Mouse (Mus musculus) limb, embryonic 11.5 days (tissue): ENCODE data around the gene Ghr. TPM values are rescaled to one million over a fixed set of nuclear protein-coding genes. Genes with fewer than 3 reads are reported as not detected.

Experiments used
- ATAC-seq: fragments of 200-750 bp; cut with Nextera tagmentation; 2 replicates; pipeline ENCODE4 v1.8.0; 2017; ENCODE audit warnings: low read depth; ENCODE audit not compliant: insufficient number of reproducible peaks, low FRiP score, low TSS enrichment
- DNase-seq: peaks from one replicate; pipeline ENCODE4 v3.0.0-alpha.2; 2015; ENCODE audit warnings: low spot score
- H3K27ac ChIP-seq: fragments of 300-500 bp; sonication (generic); replicated peaks from 2 replicates; pipeline ENCODE4 v1.5.1; 2014; ENCODE audit warnings: low read depth, mild to moderate bottlenecking, low read length
- H3K27me3 ChIP-seq: fragments of 300-500 bp; sonication (generic); 2 replicates; pipeline ENCODE4 v1.6.1; 2014; ENCODE audit warnings: mild to moderate bottlenecking, low read length, mixed read lengths; ENCODE audit not compliant: control insufficient read depth, insufficient read depth
- H3K36me3 ChIP-seq: fragments of 300-500 bp; sonication (generic); 2 replicates; pipeline ENCODE4 v1.6.1; 2014; ENCODE audit warnings: mild to moderate bottlenecking, low read length, moderate library complexity, mixed read lengths; ENCODE audit not compliant: control insufficient read depth, insufficient read depth
- H3K4me1 ChIP-seq: fragments of 300-500 bp; sonication (generic); 2 replicates; pipeline ENCODE4 v1.6.1; 2014; ENCODE audit warnings: low read length, mixed read lengths; ENCODE audit not compliant: control insufficient read depth, insufficient read depth
- H3K4me2 ChIP-seq: fragments of 300-500 bp; sonication (generic); 2 replicates; pipeline ENCODE4 v1.6.1; 2014; ENCODE audit warnings: low read depth, mild to moderate bottlenecking, moderate library complexity; ENCODE audit not compliant: severe bottlenecking
- H3K4me3 ChIP-seq: fragments of 300-500 bp; sonication (generic); 2 replicates; pipeline ENCODE4 v1.5.1; 2014; ENCODE audit warnings: low read depth, low read length
- H3K9ac ChIP-seq: fragments of 300-500 bp; sonication (generic); 2 replicates; pipeline ENCODE4 v1.6.1; 2014; ENCODE audit warnings: mild to moderate bottlenecking, low read length
- H3K9me3 ChIP-seq: fragments of 300-500 bp; sonication (generic); 2 replicates; pipeline ENCODE4 v1.6.1; 2016; ENCODE audit warnings: low read length; ENCODE audit not compliant: control insufficient read depth
- WGBS: fragments of 180-500 bp; shearing (Covaris S2); extraction: QIAGEN DNeasy Blood & Tissue Kit; methylation state at CpG from one replicate; pipeline ENCODE4 v1.1.7; 2014; 5-methylcytosine and 5-hydroxymethylcytosine counted together
- polyA plus RNA-seq: library from polyadenylated mRNA; unstranded; fragments of >200 nt; fragmentation: Nextera tagmentation; extraction: Ambion mirVana; gene quantifications from 2 replicates; pipeline ENCODE4 v1.2.1, GENCODE M21; 2014

The Ghr gene
- polyA plus RNA-seq, 1 experiment from 2014 or later, result 26.3 TPM

- no peak for ATAC-seq
- 79% methylated on average over 2 of the region's 2 CpGs for WGBS
Observed at GRCm38 (mm10) chr15:3587879-3588278, 4.6 kb upstream of the Ghr start.

GRCm38 (mm10) chr15:3584361-3584760 lies 1.1 kb upstream of the Ghr start:
- H3K27ac ChIP-seq, result no peak overlapping the region
- H3K9me3 ChIP-seq, result no peaks in the 10 kb centered on the region
- H3K4me2 ChIP-seq, result no peak overlapping the region
- WGBS, result 50% methylated on average over 4 of the region's 4 CpGs
- H3K9ac ChIP-seq, result no peak overlapping the region
- H3K36me3 ChIP-seq, result no peaks in the 10 kb centered on the region
- H3K27me3 ChIP-seq, result no peaks in the 10 kb centered on the region
- ATAC-seq (no peak), DNase-seq (no peak)
- no peaks in the 10 kb centered on the region for H3K4me1 ChIP-seq
- no peak overlapping the region for H3K4me3 ChIP-seq

More at GRCm38 (mm10) chr15:3587879-3588278, 4.6 kb upstream of the Ghr start:
- H3K4me2 ChIP-seq, result no peak overlapping the region
- DNase-seq, result no peak
- no peaks in the 10 kb centered on the region for H3K36me3 ChIP-seq
- H3K9ac ChIP-seq, result no peak overlapping the region
- no peak overlapping the region for H3K4me3 ChIP-seq
- no peak overlapping the region for H3K27ac ChIP-seq
- H3K27me3 ChIP-seq, result no peaks in the 10 kb centered on the region
- H3K4me1 ChIP-seq, result no peaks in the 10 kb centered on the region
- H3K9me3 ChIP-seq, result no peaks in the 10 kb centered on the region

GRCm38 (mm10) chr15:3581861-3582806 lies 1.2 kb downstream of the Ghr start:
- Histone ChIP-seq H3K4me1 (no peaks in the 10 kb centered on the region), H3K27me3 (no peaks in the 10 kb centered on the region), H3K9me3 (no peaks in the 10 kb centered on the region), H3K27ac (0 out of 2 replicates have a peak overlapping the region, but pooled peaks have one; percentile 25), H3K4me3 (peak overlapping the region; percentile 49), H3K9ac (peak overlapping the region; percentile 56), H3K36me3 (no peaks in the 10 kb centered on the region), H3K4me2 (peak overlapping the region; percentile 62)
- ATAC-seq (peak; percentile 83), DNase-seq (peak; percentile 73)
- WGBS, result 6% methylated on average over 34 of the region's 34 CpGs

GRCm38 (mm10) chr15:3581337-3581736 lies 2.0 kb downstream of the Ghr start:
- no peak overlapping the region for H3K27ac ChIP-seq
- 45% methylated on average over 3 of the region's 3 CpGs for WGBS

GRCm38 (mm10) chr15:3580216-3580615 lies 3.1 kb downstream of the Ghr start:
- no peak overlapping the region for H3K27ac ChIP-seq
- no peaks in the 10 kb centered on the region for H3K36me3 ChIP-seq
- 40% methylated on average over 2 of the region's 2 CpGs for WGBS
- DNase-seq (no peak), ATAC-seq (no peak)
- H3K9ac ChIP-seq, result no peak overlapping the region
- H3K9me3 ChIP-seq, result no peaks in the 10 kb centered on the region
- H3K27me3 ChIP-seq, result no peaks in the 10 kb centered on the region
- H3K4me1 ChIP-seq, result no peaks in the 10 kb centered on the region
- no peak overlapping the region; the same call in 1 of the 2 replicates for H3K4me2 ChIP-seq
- no peak overlapping the region for H3K4me3 ChIP-seq

More at GRCm38 (mm10) chr15:3581337-3581736, 2.0 kb downstream of the Ghr start:
- no peaks in the 10 kb centered on the region for H3K9me3 ChIP-seq
- H3K4me1 ChIP-seq, result no peaks in the 10 kb centered on the region
- no peaks in the 10 kb centered on the region for H3K27me3 ChIP-seq
- peak overlapping the region; percentile 62 for H3K4me2 ChIP-seq
- H3K36me3 ChIP-seq, result no peaks in the 10 kb centered on the region
- H3K9ac ChIP-seq, result peak overlapping the region; percentile 13; the same call in 1 of the 2 replicates
- DNase-seq, result no peak
- peak overlapping the region; percentile 49; the same call in 1 of the 2 replicates for H3K4me3 ChIP-seq
- no peak for ATAC-seq

GRCm38 (mm10) chr15:3578286-3578980 lies 4.9 kb downstream of the Ghr start:
- Histone ChIP-seq H3K27me3 (no peaks in the 10 kb centered on the region), H3K4me1 (no peaks in the 10 kb centered on the region), H3K9me3 (no peaks in the 10 kb centered on the region), H3K9ac (no peak overlapping the region), H3K4me3 (no peak overlapping the region), H3K4me2 (no peak overlapping the region), H3K27ac (no peak overlapping the region), H3K36me3 (no peaks in the 10 kb centered on the region)
- DNase-seq (no peak), ATAC-seq (no peak)
- WGBS, result 42% methylated on average over 5 of the region's 5 CpGs

GRCm38 (mm10) chr15:3569178-3569903 lies 14.0 kb downstream of the Ghr start:
- H3K4me3 ChIP-seq, result no peak overlapping the region
- H3K27me3 ChIP-seq, result no peaks in the 10 kb centered on the region
- no peak overlapping the region for H3K9ac ChIP-seq
- WGBS, result 96% methylated on average over 2 of the region's 2 CpGs
- H3K36me3 ChIP-seq, result no peaks in the 10 kb centered on the region
- no peak overlapping the region for H3K27ac ChIP-seq
- no peak overlapping the region for H3K4me2 ChIP-seq
- no peaks in the 10 kb centered on the region for H3K9me3 ChIP-seq
- ATAC-seq (no peak), DNase-seq (no peak)
- H3K4me1 ChIP-seq, result no peaks in the 10 kb centered on the region

GRCm38 (mm10) chr15:3564570-3564969 lies 18.7 kb downstream of the Ghr start:
- Histone ChIP-seq H3K4me3 (no peak overlapping the region), H3K27me3 (no peaks in the 10 kb centered on the region), H3K36me3 (no peaks in the 10 kb centered on the region), H3K4me1 (no peaks in the 10 kb centered on the region), H3K4me2 (no peak overlapping the region), H3K9me3 (no peaks in the 10 kb centered on the region), H3K27ac (no peak overlapping the region), H3K9ac (no peak overlapping the region)
- DNase-seq (no peak), ATAC-seq (no peak)
- WGBS, result 73% methylated on average over 4 of the region's 4 CpGs
